Mouse (Mus musculus): ENCODE measurements around the gene Gm17606. TPM values are rescaled to one million over a fixed set of nuclear protein-coding genes. Genes with fewer than 3 reads are reported as not detected.

Gm17606 gene
- polyA plus RNA-seq (2012; ENCODE audit: low replicate concordance) = not detected in 2 replicates

DNA sequence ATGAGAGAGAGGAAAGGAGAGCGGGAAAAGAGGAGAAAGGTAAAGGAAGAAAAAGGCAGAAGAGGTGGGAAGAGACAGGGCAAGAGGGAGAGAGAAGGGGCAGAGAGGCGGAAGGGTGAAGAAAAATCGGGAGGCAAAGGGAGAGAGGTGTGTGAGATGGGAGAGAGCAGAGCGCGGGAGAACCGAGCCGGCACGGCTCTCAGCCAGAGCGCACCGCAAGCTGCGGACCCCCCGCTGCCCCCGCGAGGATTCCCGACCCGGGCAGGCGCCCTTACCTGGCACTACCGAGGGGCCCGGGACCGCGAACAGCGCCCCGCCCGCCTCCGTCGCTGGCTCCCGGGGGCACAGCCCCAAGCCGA lies at the start of gene Gm17606:
TSS of gene Gm17606 (plus strand) at position 7 of the 359 bp plus-strand sequence.

DNA sequence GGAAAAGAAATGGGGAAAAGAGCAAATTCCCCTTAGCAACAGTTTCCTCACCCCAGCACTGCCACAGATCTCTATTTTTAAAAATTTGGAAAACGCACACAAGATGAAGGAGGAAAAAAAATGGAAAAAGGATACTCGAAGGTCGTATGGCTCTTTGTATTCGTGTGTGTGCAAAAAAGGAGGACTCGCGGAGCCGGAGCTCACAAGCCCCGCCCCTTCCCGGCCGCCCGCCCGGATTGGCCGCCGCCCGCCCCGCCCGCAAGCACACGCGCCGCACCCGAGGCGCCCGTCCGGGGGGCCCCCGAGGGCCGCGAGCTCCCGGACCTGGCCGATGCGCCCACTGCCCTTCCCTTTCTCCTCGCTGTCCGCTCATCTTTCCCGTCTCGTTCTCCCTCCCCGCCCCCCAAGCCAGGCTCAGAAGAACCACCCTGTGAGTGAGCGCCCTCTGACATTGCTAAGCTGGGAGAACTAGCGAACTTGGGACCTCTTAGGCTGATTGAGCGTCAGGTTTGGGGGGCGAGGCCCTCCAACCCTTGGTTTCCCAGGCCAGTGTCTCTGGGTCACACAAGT lies 34.9 kb upstream of the Gm17606 start, which contains the start of gene 4931414P19Rik:
TSS of gene 4931414P19Rik (minus strand) at position 242 of the 570 bp plus-strand sequence.

DNA sequence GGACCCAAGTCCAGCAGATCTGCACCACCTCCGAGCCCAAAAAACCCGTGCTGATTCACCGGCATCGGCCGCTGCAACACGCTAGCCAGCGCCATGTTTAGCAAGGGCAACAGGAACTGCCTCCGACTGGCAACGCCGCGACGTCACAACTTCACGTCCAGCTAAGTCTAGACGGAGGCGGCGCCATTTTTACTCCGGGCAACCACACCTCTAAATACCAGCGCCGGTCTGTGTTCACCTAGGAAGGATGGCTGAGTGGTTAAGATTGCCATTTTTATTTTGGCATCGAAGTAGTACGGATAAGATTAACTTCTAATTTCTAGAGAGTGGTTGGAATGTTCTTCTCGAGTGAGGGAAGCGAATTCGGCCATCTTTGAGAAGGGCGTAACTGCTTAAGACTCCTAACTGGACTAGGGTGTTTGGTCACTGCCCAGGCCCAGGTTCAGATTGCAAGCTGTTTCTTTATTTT lies 22.8 kb upstream of the Gm17606 start, which contains the start of gene Psmb5:
TSS of gene Psmb5 (minus strand) at position 126 of the 469 bp plus-strand sequence.

GRCm38 (mm10) chr14:54621133-54621532 lies 19.6 kb upstream of the Gm17606 start, which contains the start of gene Psmb11:
Psmb11 (plus strand) TSS chr14:54621433.

GRCm38 (mm10) chr14:54641305-54641969 lies 685 bp downstream of the Gm17606 start, which contains the start of gene Cdh24:
Cdh24 (minus strand) TSS chr14:54641364.

GRCm38 (mm10) chr14:54686063-54686521 lies 45.3 kb downstream of the Gm17606 start, which contains the start of gene 1700123O20Rik:
1700123O20Rik (plus strand) TSS chr14:54686216.

DNA sequence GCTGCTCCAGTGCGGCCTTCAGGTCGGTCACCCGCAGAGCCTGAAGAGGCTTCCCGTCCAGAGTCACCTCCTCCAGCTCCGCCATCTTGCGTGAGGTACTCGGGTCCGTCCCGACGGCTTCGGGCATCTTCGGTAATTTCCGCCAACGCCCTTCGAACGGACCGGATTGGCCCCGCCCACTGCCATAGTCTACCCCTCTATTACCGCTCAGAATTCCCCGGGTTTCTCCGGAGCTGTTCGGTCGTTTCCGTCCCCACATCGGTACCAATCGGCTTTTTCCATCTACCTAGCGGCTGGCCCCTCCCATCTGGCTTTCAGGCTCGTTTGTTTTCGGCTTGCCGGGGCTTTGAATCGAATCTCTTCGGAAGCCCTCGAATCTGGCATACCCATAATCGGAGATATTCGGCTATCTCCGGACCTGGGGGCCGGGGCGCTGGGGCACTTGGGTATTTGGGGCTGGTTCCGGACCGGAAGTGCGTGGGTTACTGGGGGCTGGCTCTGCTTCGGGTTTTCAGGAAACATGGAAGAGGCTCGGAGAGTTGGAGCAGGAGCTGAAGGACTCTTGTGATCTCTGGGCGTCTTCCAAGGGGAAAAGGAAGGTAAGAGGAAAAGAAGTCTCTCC lies 45.9 kb downstream of the Gm17606 start, which contains the start of gene Acin1:
TSS of gene Acin1 (minus strand) at position 410 of the 622 bp plus-strand sequence.

Other genes with a start within 250 kb of the Gm17606 start
- 8.1 and 14.1 TPM in 2 replicates for gene Slc7a7, start 223.2 kb upstream of the Gm17606 start, polyA plus RNA-seq (2012; ENCODE audit: low replicate concordance)
- 1,477 and 3,957 TPM in 2 replicates for gene Mrpl52, start 214.0 kb upstream of the Gm17606 start, polyA plus RNA-seq (2012; ENCODE audit: low replicate concordance)
- 220 and 342 TPM in 2 replicates for gene Mmp14, start 209.3 kb upstream of the Gm17606 start, polyA plus RNA-seq (2012; ENCODE audit: low replicate concordance)
- 496 and 711 TPM in 2 replicates for gene Lrp10, start 176.8 kb upstream of the Gm17606 start, polyA plus RNA-seq (2012; ENCODE audit: low replicate concordance)
- 1.6 and 2.7 TPM in 2 replicates for gene Rem2, start 164.9 kb upstream of the Gm17606 start, polyA plus RNA-seq (2012; ENCODE audit: low replicate concordance)
- gene Prmt5, start 123.4 kb upstream of the Gm17606 start, polyA plus RNA-seq (2012; ENCODE audit: low replicate concordance) = 96.6 and 164 TPM in 2 replicates
- 15.6 and 36.3 TPM in 2 replicates for gene Haus4, start 86.3 kb upstream of the Gm17606 start, polyA plus RNA-seq (2012; ENCODE audit: low replicate concordance)
- gene Ajuba, start 63.4 kb upstream of the Gm17606 start, polyA plus RNA-seq (2012; ENCODE audit: low replicate concordance) = 0.08 and 0.12 TPM in 2 replicates
- 2.6 and 13.9 TPM in 2 replicates for gene 4931414P19Rik, start 35.0 kb upstream of the Gm17606 start, polyA plus RNA-seq (2012; ENCODE audit: low replicate concordance)
- gene Psmb5, start 22.9 kb upstream of the Gm17606 start, polyA plus RNA-seq (2012; ENCODE audit: low replicate concordance) = 112 and 139 TPM in 2 replicates
- not detected in 2 replicates for gene Psmb11, start 19.5 kb upstream of the Gm17606 start, polyA plus RNA-seq (2012; ENCODE audit: low replicate concordance)
- gene Cdh24, start 412 bp downstream of the Gm17606 start, polyA plus RNA-seq (2012; ENCODE audit: low replicate concordance) = 2.7 and 4.7 TPM in 2 replicates
- 21.9 and 24.6 TPM in 2 replicates for gene 1700123O20Rik, start 45.3 kb downstream of the Gm17606 start, polyA plus RNA-seq (2012; ENCODE audit: low replicate concordance)
- gene Acin1, start 46.0 kb downstream of the Gm17606 start, polyA plus RNA-seq (2012; ENCODE audit: low replicate concordance) = 173 and 343 TPM in 2 replicates
- not detected in 2 replicates for gene Gm29776, start 57.9 kb downstream of the Gm17606 start, polyA plus RNA-seq (2012; ENCODE audit: low replicate concordance)
- 1.6 and 3.1 TPM in 2 replicates for gene Cebpe, start 71.2 kb downstream of the Gm17606 start, polyA plus RNA-seq (2012; ENCODE audit: low replicate concordance)
- 19.6 and 21.8 TPM in 2 replicates for gene Slc7a8, start 141.0 kb downstream of the Gm17606 start, polyA plus RNA-seq (2012; ENCODE audit: low replicate concordance)
- gene Rnf212b, start 173.2 kb downstream of the Gm17606 start, polyA plus RNA-seq (2012; ENCODE audit: low replicate concordance) = not detected in 2 replicates
- 0.86 and 0.91 TPM in 2 replicates for gene Homez, start 230.0 kb downstream of the Gm17606 start, polyA plus RNA-seq (2012; ENCODE audit: low replicate concordance)
- gene Ppp1r3e, start 236.6 kb downstream of the Gm17606 start, polyA plus RNA-seq (2012; ENCODE audit: low replicate concordance) = 1.2 TPM in 2 replicates
- gene Bcl2l2, start 242.4 kb downstream of the Gm17606 start, polyA plus RNA-seq (2012; ENCODE audit: low replicate concordance) = 48.9 and 77.3 TPM in 2 replicates
- 10.1 and 11.1 TPM in 2 replicates for gene Gm20521, start 242.5 kb downstream of the Gm17606 start, polyA plus RNA-seq (2012; ENCODE audit: low replicate concordance)